In the genomic region with DNA sequence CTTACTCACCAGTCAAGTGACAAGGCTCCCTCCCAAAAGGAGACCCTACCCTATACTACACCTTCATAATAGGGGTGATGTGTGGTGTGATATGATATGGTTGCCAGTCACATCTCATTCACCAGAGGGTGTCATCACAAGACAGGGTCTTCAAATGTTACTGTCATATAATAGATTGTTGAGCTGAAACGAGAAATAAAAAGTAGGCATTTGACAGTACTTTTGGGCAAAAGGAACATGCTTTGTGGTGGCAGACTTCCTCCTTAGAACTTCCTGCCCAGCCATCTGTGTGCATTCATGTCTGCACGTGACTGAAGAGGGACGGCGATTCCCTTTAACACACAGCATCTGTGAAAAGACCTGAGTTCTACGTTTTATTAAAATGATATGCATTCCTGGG, we compare ENCODE assay signal across 17 mouse cellular contexts. TPM values are rescaled to one million over a fixed set of nuclear protein-coding genes. Genes with fewer than 3 reads are reported as not detected.
DNase-seq lines count a peak whose midpoint lies in the region; ATAC-seq and TF ChIP-seq lines count a peak whose summit lies in the region.
"Had no signal": no experiment of that assay in that cellular context is flagged by ENCODE, and none has a peak within 500 bp of the region (broad histone marks: within the 10 kb centered on the region; RNA-seq: fewer than 3 reads in every experiment).

No protein-coding gene starts in this region.

- no peak for DNase-seq in left cerebral cortex, adult 2 months (ENCODE audit: extremely low spot score in 1 of 2, low spot score in 2 of 2)
- DNase-seq in left cerebral cortex, adult 8-10 months (ENCODE audit: low spot score in 2 of 2): no peak
- peak; percentile 41 for DNase-seq in CH12.LX (ENCODE audit: extremely low read depth)
- no peak for DNase-seq in liver, postnatal 0 days
- peak; percentile 85 for DNase-seq in thymus, postnatal 0 days (ENCODE audit: low spot score)
- DNase-seq in adrenal gland, adult (ENCODE audit: inconsistent age in 2 of 2, low spot score in 1 of 2): no peak
- DNase-seq in right cerebral cortex, adult 2 months (ENCODE audit: low spot score in 2 of 2): no peak
- no peak for DNase-seq in heart, adult 9 months (ENCODE audit: low spot score in 2 of 2)
- DNase-seq: cerebellum, adult 11 months; kidney, adult 9 months; lung, adult 18-20 months; right cerebral cortex, postnatal 25 days had no signal

- no peaks in the 10 kb centered on the region for H3K79me2 ChIP-seq in CH12.LX (replicated peaks; ENCODE audit: control insufficient read depth, extremely low read depth, insufficient read depth, poor library complexity, severe bottlenecking)

- dilution Hi-C loops in CH12.LX (cut with MboI; ENCODE audit: extremely low pct_ligation_motif_present, extremely low pct_unique_long_range_greater_than_20kb, low sequenced_read_pairs): no loop called here

- peak overlapping the region; percentile 34; the same call in 1 of the 2 replicates for H3K27ac ChIP-seq in left cerebral cortex, adult 2 months
- no peak overlapping the region for H3K27ac ChIP-seq in CH12.LX (ENCODE audit: insufficient read depth, low read depth)
- H3K27ac ChIP-seq in liver, postnatal 0 days (ENCODE audit: low read depth): peak overlapping the region; percentile 76
- H3K27ac ChIP-seq: forebrain, embryonic 10.5 days; hindbrain, embryonic 12.5 days; midbrain, embryonic 15.5 days; neural tube, embryonic 15.5 days had no signal

- peaks cover 0 to 17% of the 10 kb centered on the region in 2 experiments for H3K36me3 ChIP-seq in CH12.LX (replicated peaks in 1 of 2; ENCODE audit: control insufficient read depth in 1 of 2, insufficient read depth in 1 of 2, low read length in 1 of 2)
- no peaks in the 10 kb centered on the region for H3K36me3 ChIP-seq in liver, postnatal 0 days (replicated peaks; ENCODE audit: insufficient read depth, low read length)
- H3K36me3 ChIP-seq: midbrain, embryonic 15.5 days; neural tube, embryonic 15.5 days had no signal

- intact Hi-C loops in left cerebral cortex, adult 2 months (cut with DNase I): no loop called here

- peak; percentile 6 for TF ChIP-seq RAD21 in CH12.LX (IDR thresholded peaks at IDR 0.05; ENCODE audit: low read depth, low read length)

- H3K4me2 ChIP-seq in CH12.LX (ENCODE audit: insufficient read depth, low read depth, poor library complexity, severe bottlenecking): no peak overlapping the region
- H3K4me2 ChIP-seq in liver, postnatal 0 days (ENCODE audit: low read depth, low read length): 0 out of 2 replicates have a peak overlapping the region, but pooled peaks have one; percentile 7
- H3K4me2 ChIP-seq: hindbrain, embryonic 12.5 days; midbrain, embryonic 15.5 days; neural tube, embryonic 15.5 days had no signal

- H3K9me3 ChIP-seq in CH12.LX (replicated peaks; ENCODE audit: low read length): no peaks in the 10 kb centered on the region
- no peaks in the 10 kb centered on the region for H3K9me3 ChIP-seq in liver, postnatal 0 days (ENCODE audit: low read length)
- H3K9me3 ChIP-seq: hindbrain, embryonic 12.5 days; midbrain, embryonic 15.5 days; neural tube, embryonic 15.5 days had no signal

- no peak overlapping the region for H3K9ac ChIP-seq in CH12.LX (ENCODE audit: insufficient read depth, low read depth)
- no peak overlapping the region for H3K9ac ChIP-seq in liver, postnatal 0 days (replicated peaks)
- H3K9ac ChIP-seq: hindbrain, embryonic 12.5 days; midbrain, embryonic 15.5 days; neural tube, embryonic 15.5 days had no signal

- TF ChIP-seq EP300 in CH12.LX (IDR thresholded peaks at IDR 0.05; ENCODE audit: low read length): 0 out of 2 replicates have a peak, but pooled peaks have one; percentile 17
- TF ChIP-seq EP300 in liver, postnatal 0 days (IDR thresholded peaks at IDR 0.05; ENCODE audit: low read depth): no peak

- no peak for TF ChIP-seq POLR2A in CH12.LX (IDR thresholded peaks at IDR 0.05; ENCODE audit: low read depth, low read length)

- H3K4me1 ChIP-seq in CH12.LX (ENCODE audit: control insufficient read depth in 1 of 2, insufficient read depth in 2 of 2): peaks cover 6 to 13% of the 10 kb centered on the region in 2 experiments; a peak in 3 of 4 replicates
- peaks cover 8% of the 10 kb centered on the region for H3K4me1 ChIP-seq in liver, postnatal 0 days (ENCODE audit: insufficient read depth)
- H3K4me1 ChIP-seq: forebrain, embryonic 10.5 days; hindbrain, embryonic 12.5 days; midbrain, embryonic 15.5 days; neural tube, embryonic 15.5 days had no signal

- peak; percentile 36 for ATAC-seq in liver, postnatal 0 days
- ATAC-seq: midbrain, embryonic 15.5 days had no signal

- no peak for TF ChIP-seq CTCF in left cerebral cortex, adult 2 months (IDR thresholded peaks at IDR 0.05)
- no peak for TF ChIP-seq CTCF in CH12.LX (conservative IDR thresholded peaks at IDR 0.05 in 1 of 2, IDR thresholded peaks at IDR 0.05 in 1 of 2; ENCODE audit: low read depth in 2 of 2, low read length in 2 of 2)
- 0 out of 2 replicates have a peak, but pooled peaks have one; percentile 0 for TF ChIP-seq CTCF in liver, postnatal 0 days (IDR thresholded peaks at IDR 0.05; ENCODE audit: low read depth)

- H3K4me3 ChIP-seq in left cerebral cortex, adult 2 months: no peak overlapping the region
- H3K4me3 ChIP-seq in CH12.LX (replicated peaks in 1 of 3; ENCODE audit: low read depth in 2 of 3, low read length in 2 of 3, poor library complexity in 1 of 3): no peak overlapping the region
- H3K4me3 ChIP-seq in liver, postnatal 0 days (ENCODE audit: low read depth, low read length): no peak overlapping the region
- H3K4me3 ChIP-seq: forebrain, embryonic 10.5 days; hindbrain, embryonic 12.5 days; midbrain, embryonic 15.5 days; neural tube, embryonic 15.5 days had no signal

- WGBS in liver, postnatal 0 days (ENCODE audit: insufficient replicate concordance): 42% methylated on average over 5 of the region's 5 CpGs

- in situ Hi-C loops in CH12.LX (cut with MboI; ENCODE audit: low pct_ligation_motif_present, low pct_unique_long_range_greater_than_20kb, low sequenced_read_pairs): loop anchor here (10.0 to 25.0 kb wide), 2 partner anchors 280 to 393 kb away; no protein-coding TSS in a partner anchor

- no peaks in the 10 kb centered on the region for H3K27me3 ChIP-seq in CH12.LX (replicated peaks)
- H3K27me3 ChIP-seq in liver, postnatal 0 days (ENCODE audit: insufficient read depth, low read length): no peaks in the 10 kb centered on the region
- H3K27me3 ChIP-seq: hindbrain, embryonic 12.5 days; midbrain, embryonic 15.5 days; neural tube, embryonic 15.5 days had no signal

TF ChIP-seq in CH12.LX, 34 proteins besides CTCF, POLR2A, EP300 and RAD21 (continues in another document):
- no peak for TF ChIP-seq NELFE (IDR thresholded peaks at IDR 0.05; ENCODE audit: low read depth, low read length)
- TF ChIP-seq ZNF384 (IDR thresholded peaks at IDR 0.05; ENCODE audit: low read depth, low read length): no peak
- 0 out of 2 replicates have a peak, but pooled peaks have one; percentile 43 for TF ChIP-seq MYC (IDR thresholded peaks at IDR 0.05; ENCODE audit: low read depth, low read length)
- no peak for TF ChIP-seq MXI1 (IDR thresholded peaks at IDR 0.05; ENCODE audit: low read depth, low read length)
- no peak for TF ChIP-seq KAT2A (IDR thresholded peaks at IDR 0.05; ENCODE audit: insufficient replicate concordance, low read length)
- no peak for TF ChIP-seq NRF1 (IDR thresholded peaks at IDR 0.05; ENCODE audit: low read depth, low read length)
- TF ChIP-seq BHLHE40 (IDR thresholded peaks at IDR 0.05; ENCODE audit: low read depth, low read length): peak; percentile 86
- no peak for TF ChIP-seq E2F4 (IDR thresholded peaks at IDR 0.05; ENCODE audit: insufficient replicate concordance, low read depth, low read length)
- no peak for TF ChIP-seq ZC3H11A (IDR thresholded peaks at IDR 0.05; ENCODE audit: low read depth, low read length)
- no peak for TF ChIP-seq JUN (IDR thresholded peaks at IDR 0.05; ENCODE audit: insufficient read depth, low read depth, low read length)
- TF ChIP-seq MAX (IDR thresholded peaks at IDR 0.05; ENCODE audit: low read length): peak; percentile 66
- no peak for TF ChIP-seq TBP (conservative IDR thresholded peaks at IDR 0.05; ENCODE audit: low read depth, low read length)
- TF ChIP-seq UBTF (IDR thresholded peaks at IDR 0.05; ENCODE audit: low read depth, low read length): no peak
- TF ChIP-seq PAX5 (IDR thresholded peaks at IDR 0.05; ENCODE audit: low read length): no peak
- TF ChIP-seq IRF4 (IDR thresholded peaks at IDR 0.05; ENCODE audit: low read depth, low read length): no peak
- TF ChIP-seq USF2 (conservative IDR thresholded peaks at IDR 0.05; ENCODE audit: low read depth, low read length): peak; percentile 19; the same call in 1 of the 2 replicates
- no peak for TF ChIP-seq TCF12 (IDR thresholded peaks at IDR 0.05; ENCODE audit: low read depth, low read length)
- TF ChIP-seq MAFK (IDR thresholded peaks at IDR 0.05; ENCODE audit: insufficient replicate concordance, low read length): no peak
- no peak for TF ChIP-seq HCFC1 (IDR thresholded peaks at IDR 0.05; ENCODE audit: low read depth, low read length)
- TF ChIP-seq MAZ (IDR thresholded peaks at IDR 0.05; ENCODE audit: low read depth, low read length): no peak
- TF ChIP-seq ZMIZ1 (IDR thresholded peaks at IDR 0.05; ENCODE audit: low read depth, low read length): no peak
- no peak for TF ChIP-seq JUND (conservative IDR thresholded peaks at IDR 0.05; ENCODE audit: low read depth, low read length)
- no peak for TF ChIP-seq MEF2A (IDR thresholded peaks at IDR 0.05; ENCODE audit: borderline replicate concordance, low read depth, low read length)
- TF ChIP-seq ELF1 (IDR thresholded peaks at IDR 0.05; ENCODE audit: low read depth, low read length): no peak
- TF ChIP-seq ETS1 (conservative IDR thresholded peaks at IDR 0.05; ENCODE audit: low read depth, low read length): no peak
- TF ChIP-seq RCOR1 (conservative IDR thresholded peaks at IDR 0.05; ENCODE audit: low read depth, low read length): no peak
- TF ChIP-seq SIN3A (IDR thresholded peaks at IDR 0.05; ENCODE audit: low read length): no peak
- TF ChIP-seq POLR2AphosphoS2 (IDR thresholded peaks at IDR 0.05; ENCODE audit: low read depth, low read length): no peak
- TF ChIP-seq CHD2 (IDR thresholded peaks at IDR 0.05; ENCODE audit: low read length): no peak
- TF ChIP-seq CHD1 (IDR thresholded peaks at IDR 0.05; ENCODE audit: low read depth, low read length): no peak
- 0 out of 2 replicates have a peak, but pooled peaks have one; percentile 23 for TF ChIP-seq SMC3 (IDR thresholded peaks at IDR 0.05; ENCODE audit: low read depth, low read length)

RNA-seq across cellular contexts. Expression of a gene that starts 56.0 kb away (rescaled TPM):
- not detected for total RNA-seq in left cerebral cortex, adult 2 months (2021)
- not detected for total RNA-seq in left cerebral cortex, adult 8-10 months (2022)
- total RNA-seq in CH12.LX (2012; rRNA removed) (not detected in 2 replicates), CH12.LX (2014; rRNA removed) (not detected in 2 replicates)
- not detected in 2 replicates for polyA plus RNA-seq in CH12.LX (2012; ENCODE audit: insufficient read length, low read depth)
- not detected in 2 replicates for polyA plus RNA-seq in liver, postnatal 0 days (2015; fragmentation: Nextera tagmentation; extraction: Ambion mirVana)
- polyA plus RNA-seq in thymus, postnatal 0 days (2015; fragmentation: Nextera tagmentation; extraction: Ambion mirVana): 0.43 and 0.50 TPM in 2 replicates
- polyA plus RNA-seq: forebrain, embryonic 10.5 days; gonadal fat pad, adult 2 months; midbrain, embryonic 15.5 days; neural tube, embryonic 15.5 days had no signal

Comparison
In these comparisons a context has a peak if more than half of its experiments do, and no peak if none do; other contexts are left out.
1. DNase-seq: peak in CH12.LX (single experiment) and thymus, postnatal 0 days (single experiment); none in left cerebral cortex, adult 2 months (0 of 2), left cerebral cortex, adult 8-10 months (0 of 2), liver, postnatal 0 days (single experiment), adrenal gland, adult (0 of 2), right cerebral cortex, adult 2 months (0 of 2) and heart, adult 9 months (0 of 2).